Mouse (Mus musculus) kidney, adult 8-10 months (tissue): ENCODE data around the gene Maml3.

Source experiments
- DNase-seq, 2 experiments: peaks; one replicate each; pipeline ENCODE4 v3.0.0; 2022

The Maml3 gene

GRCm38 (mm10) chr3:51697931-51698330 lies 406.9 kb downstream of the Maml3 start:
- DNase-seq, result no peak

GRCm38 (mm10) chr3:51695713-51696112 lies 409.2 kb downstream of the Maml3 start:
- DNase-seq, result no peak

GRCm38 (mm10) chr3:51694576-51694975 lies 410.3 kb downstream of the Maml3 start:
- no peak for DNase-seq

GRCm38 (mm10) chr3:51693196-51693595 lies 411.7 kb downstream of the Maml3 start:
- DNase-seq, result no peak

GRCm38 (mm10) chr3:51688725-51689124 lies 416.2 kb downstream of the Maml3 start:
- DNase-seq, result no peak

GRCm38 (mm10) chr3:51686791-51687190 lies 418.1 kb downstream of the Maml3 start:
- no peak for DNase-seq

- no peak for DNase-seq
Measured at GRCm38 (mm10) chr3:51686316-51686715, 418.6 kb downstream of the Maml3 start.

- no peak for DNase-seq
Measured at GRCm38 (mm10) chr3:51685539-51685938, 419.3 kb downstream of the Maml3 start.

GRCm38 (mm10) chr3:51674963-51675362 lies 429.9 kb downstream of the Maml3 start:
- DNase-seq, result no peak

- peak; percentile 47 to 73 for DNase-seq
Measured at GRCm38 (mm10) chr3:51673408-51674086, 431.3 kb downstream of the Maml3 start.

- no peak for DNase-seq
Measured at GRCm38 (mm10) chr3:51672631-51673030, 432.2 kb downstream of the Maml3 start.

GRCm38 (mm10) chr3:51671071-51671469 lies 433.8 kb downstream of the Maml3 start:
- no peak for DNase-seq

- DNase-seq, result no peak
Measured at GRCm38 (mm10) chr3:51670414-51671070, 434.3 kb downstream of the Maml3 start.

- DNase-seq, result no peak
Measured at GRCm38 (mm10) chr3:51668607-51669006, 436.3 kb downstream of the Maml3 start.

GRCm38 (mm10) chr3:51662557-51662956 lies 442.3 kb downstream of the Maml3 start:
- no peak for DNase-seq

- DNase-seq, result no peak
Measured at GRCm38 (mm10) chr3:51661880-51662550, 442.9 kb downstream of the Maml3 start.

GRCm38 (mm10) chr3:51661376-51661775 lies 443.5 kb downstream of the Maml3 start:
- no peak for DNase-seq

GRCm38 (mm10) chr3:51660821-51661276 lies 444.0 kb downstream of the Maml3 start:
- DNase-seq, result no peak

GRCm38 (mm10) chr3:51660060-51660459 lies 444.8 kb downstream of the Maml3 start, which contains the start of gene Mgst2:
TSS of gene Mgst2 (plus strand) at chr3:51660360.
- DNase-seq, result no peak

GRCm38 (mm10) chr3:51659415-51659814 lies 445.5 kb downstream of the Maml3 start:
- DNase-seq, result no peak

- DNase-seq, result no peak
Measured at GRCm38 (mm10) chr3:51654303-51655055, 450.4 kb downstream of the Maml3 start.

- DNase-seq, result peak; percentile 25 to 37
Measured at GRCm38 (mm10) chr3:51652701-51653100, 452.2 kb downstream of the Maml3 start.

GRCm38 (mm10) chr3:51652292-51652691 lies 452.6 kb downstream of the Maml3 start:
- DNase-seq, result peak; percentile 74 to 81
